In genomic region chr10:117570971-117571861, GRCm38 (mm10) we compare ENCODE assay signal across 8 mouse cellular contexts. TPM values are rescaled to one million over a fixed set of nuclear protein-coding genes. Genes with fewer than 3 reads are reported as not detected.
DNase-seq lines count a peak whose midpoint lies in the region; ATAC-seq lines count a peak whose summit lies in the region.

No protein-coding gene starts in this region.

- H3K4me2 ChIP-seq in embryonic facial prominence, embryonic 11.5 days (ENCODE audit: low read depth, low read length) = peak overlapping the region; percentile 57
- peak overlapping the region; percentile 67 for H3K4me2 ChIP-seq in heart, embryonic 15.5 days
- peak overlapping the region; percentile 79 for H3K4me2 ChIP-seq in kidney, embryonic 16.5 days (replicated peaks; ENCODE audit: low read depth, low read length)
- H3K4me2 ChIP-seq in lung, embryonic 15.5 days = peak overlapping the region; percentile 82

- H3K27ac ChIP-seq in embryonic facial prominence, embryonic 11.5 days (replicated peaks; ENCODE audit: low read depth, low read length) = no peak overlapping the region
- no peak overlapping the region for H3K27ac ChIP-seq in heart, embryonic 15.5 days
- H3K27ac ChIP-seq in kidney, embryonic 16.5 days (ENCODE audit: low read length) = no peak overlapping the region
- H3K27ac ChIP-seq in lung, embryonic 15.5 days = peak overlapping the region; percentile 37; the same call in 1 of the 2 replicates

- H3K4me3 ChIP-seq in embryonic facial prominence, embryonic 11.5 days (ENCODE audit: low read depth, low read length) = peak overlapping the region; percentile 21
- peak overlapping the region; percentile 44 for H3K4me3 ChIP-seq in heart, embryonic 15.5 days
- peak overlapping the region; percentile 46 for H3K4me3 ChIP-seq in kidney, embryonic 16.5 days (ENCODE audit: low read length)
- peak overlapping the region; percentile 40 for H3K4me3 ChIP-seq in lung, embryonic 15.5 days

- no peaks in the 10 kb centered on the region for H3K36me3 ChIP-seq in embryonic facial prominence, embryonic 11.5 days (replicated peaks; ENCODE audit: control insufficient read depth, insufficient read depth, low read depth, low read length)
- H3K36me3 ChIP-seq in heart, embryonic 15.5 days = no peaks in the 10 kb centered on the region
- H3K36me3 ChIP-seq in kidney, embryonic 16.5 days (ENCODE audit: insufficient read depth, low read length) = no peaks in the 10 kb centered on the region
- H3K36me3 ChIP-seq in lung, embryonic 15.5 days = no peaks in the 10 kb centered on the region

- 0 out of 2 replicates have a peak overlapping the region, but pooled peaks have one; percentile 20 for H3K9ac ChIP-seq in embryonic facial prominence, embryonic 11.5 days (replicated peaks; ENCODE audit: low read length)
- no peak overlapping the region; the same call in 1 of the 2 replicates for H3K9ac ChIP-seq in heart, embryonic 15.5 days
- H3K9ac ChIP-seq in kidney, embryonic 16.5 days (replicated peaks; ENCODE audit: low read length) = peak overlapping the region; percentile 53
- H3K9ac ChIP-seq in lung, embryonic 15.5 days = peak overlapping the region; percentile 18

- H3K9me3 ChIP-seq in embryonic facial prominence, embryonic 11.5 days (replicated peaks; ENCODE audit: control insufficient read depth, low read length) = no peaks in the 10 kb centered on the region
- no peaks in the 10 kb centered on the region for H3K9me3 ChIP-seq in heart, embryonic 15.5 days (replicated peaks)
- H3K9me3 ChIP-seq in kidney, embryonic 16.5 days (ENCODE audit: low read length) = peaks cover 2% of the 10 kb centered on the region; the same call in 1 of the 2 replicates
- no peaks in the 10 kb centered on the region for H3K9me3 ChIP-seq in lung, embryonic 15.5 days

- WGBS in embryonic facial prominence, embryonic 11.5 days = 1% methylated on average over 27 of the region's 27 CpGs
- WGBS in heart, embryonic 15.5 days = under 1% methylated on average over 27 of the region's 27 CpGs
- WGBS in kidney, embryonic 16.5 days = under 1% methylated on average over 27 of the region's 27 CpGs
- under 1% methylated on average over 27 of the region's 27 CpGs for WGBS in lung, embryonic 15.5 days

- 0 out of 2 replicates have a peak, but pooled peaks cover 4% of the 10 kb centered on the region for H3K27me3 ChIP-seq in embryonic facial prominence, embryonic 11.5 days (ENCODE audit: control insufficient read depth, insufficient read depth, low read length)
- peaks cover 28% of the 10 kb centered on the region for H3K27me3 ChIP-seq in heart, embryonic 15.5 days
- 0 out of 2 replicates have a peak, but pooled peaks cover 3% of the 10 kb centered on the region for H3K27me3 ChIP-seq in kidney, embryonic 16.5 days (ENCODE audit: insufficient read depth, low read length)
- H3K27me3 ChIP-seq in lung, embryonic 15.5 days = peaks cover 11% of the 10 kb centered on the region; the same call in 1 of the 2 replicates

- 0 out of 2 replicates have a peak, but pooled peaks cover 2% of the 10 kb centered on the region for H3K4me1 ChIP-seq in embryonic facial prominence, embryonic 11.5 days (ENCODE audit: control insufficient read depth, insufficient read depth, low read length)
- H3K4me1 ChIP-seq in heart, embryonic 15.5 days (replicated peaks) = peaks cover 13% of the 10 kb centered on the region
- H3K4me1 ChIP-seq in kidney, embryonic 16.5 days (ENCODE audit: insufficient read depth, low read length) = peaks cover 9% of the 10 kb centered on the region; the same call in 1 of the 2 replicates
- H3K4me1 ChIP-seq in lung, embryonic 15.5 days = peaks cover 13% of the 10 kb centered on the region

- DNase-seq in 3T3-L1 (ENCODE audit: low read depth, low spot score) = peak; percentile 94
- peak; percentile 25 for DNase-seq in ES-CJ7 (ENCODE audit: low read depth, low spot score)
- peak; percentile 84 for DNase-seq in embryonic facial prominence, embryonic 11.5 days (ENCODE audit: low spot score)
- DNase-seq in retina, postnatal 1 day = peak; percentile 49

- no peak for ATAC-seq in embryonic facial prominence, embryonic 11.5 days (replicated peaks; ENCODE audit: insufficient number of reproducible peaks, low FRiP score, low TSS enrichment, low read depth)
- ATAC-seq in heart, embryonic 15.5 days (replicated peaks; ENCODE audit: insufficient number of reproducible peaks, insufficient read depth, low FRiP score, low read depth) = no peak
- peak; percentile 49; the same call in 1 of the 2 replicates for ATAC-seq in kidney, embryonic 16.5 days (ENCODE audit: low FRiP score, low TSS enrichment)
- ATAC-seq in lung, embryonic 15.5 days (ENCODE audit: borderline replicate concordance, extremely low read depth, low FRiP score, low TSS enrichment) = no peak
- ATAC-seq in megakaryocyte-erythroid progenitor cell, adult 5-6 weeks (replicated peaks; ENCODE audit: low FRiP score, low TSS enrichment, poor library complexity, severe bottlenecking) = no peak

RNA-seq across cellular contexts. Expression of gene Cpm, which starts 58.1 kb away (rescaled TPM):
- polyA plus RNA-seq in embryonic facial prominence, embryonic 11.5 days (2014; fragmentation: Nextera tagmentation; extraction: Ambion mirVana) = 9.9 and 10.9 TPM in 2 replicates
- 2.4 and 6.6 TPM in 2 replicates for polyA plus RNA-seq in heart, embryonic 15.5 days (2015; fragmentation: Nextera tagmentation; extraction: Ambion mirVana)
- polyA plus RNA-seq in kidney, embryonic 16.5 days (2015; fragmentation: Nextera tagmentation; extraction: Ambion mirVana) = 31.2 and 33.6 TPM in 2 replicates
- 41.8 and 49.3 TPM in 2 replicates for polyA plus RNA-seq in lung, embryonic 15.5 days (2015; fragmentation: Nextera tagmentation; extraction: Ambion mirVana)
- 0.85 and 0.94 TPM in 2 replicates for total RNA-seq in megakaryocyte-erythroid progenitor cell, adult 5-6 weeks (2014; fragmentation: Nextera tagmentation)
- total RNA-seq in megakaryocyte-erythroid progenitor cell, adult 5-6 weeks (2017) = not detected in 2 replicates

Comparison
In these comparisons a context has a peak if more than half of its experiments do, and no peak if none do; other contexts are left out.
1. DNase-seq: peak in every context shown above with its lines; median percentile 94 in 3T3-L1; 84 in embryonic facial prominence, embryonic 11.5 days; 49 in retina, postnatal 1 day; 25 in ES-CJ7.